Mouse (Mus musculus) cerebellum, adult 18-20 months (tissue): ENCODE data around the gene Whrn.
A peak's percentile ranks its signal among the peaks of the same experiment; 100 is the strongest.

Experiments used
- DNase-seq, 2 experiments: peaks; one replicate each; pipeline ENCODE4 v3.0.0; 2021

The Whrn gene

DNA sequence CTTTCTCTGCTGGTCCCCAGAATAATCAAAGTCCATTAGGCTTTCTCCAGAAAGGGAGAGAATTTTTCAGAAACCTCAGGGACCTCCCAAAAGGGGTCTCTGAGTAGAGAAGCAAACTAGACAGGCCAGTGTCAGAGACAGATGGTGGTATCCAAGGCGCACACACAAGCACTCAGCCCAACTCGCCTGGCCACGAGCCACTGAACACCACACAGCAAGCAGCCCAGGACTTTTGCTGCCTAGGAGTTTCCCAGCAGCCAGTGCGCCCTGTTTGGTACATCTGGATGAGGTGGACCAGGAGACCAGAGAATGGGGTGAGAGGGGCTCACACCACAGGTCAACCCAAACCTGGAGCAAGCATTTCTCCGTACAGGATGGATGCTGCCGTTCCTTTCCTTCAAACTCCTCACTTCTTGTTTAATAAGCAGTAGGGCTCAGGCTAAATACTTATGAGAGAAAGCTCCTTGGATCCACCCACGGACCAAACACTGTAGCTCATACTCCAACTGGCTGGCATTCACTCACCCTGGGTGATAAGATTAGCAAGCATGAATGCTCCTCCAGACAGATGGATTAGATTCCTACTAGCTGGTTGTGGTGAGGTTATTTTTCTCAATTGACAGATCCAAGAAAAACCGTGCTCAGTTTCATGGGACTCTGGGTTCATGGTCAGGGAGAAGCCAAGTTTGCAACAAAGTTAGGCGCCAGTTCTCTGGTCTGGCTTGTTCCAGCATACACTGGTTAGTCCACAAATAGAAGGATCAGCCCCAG, 2.3 kb downstream of the Whrn start:
- no peak for DNase-seq

DNA sequence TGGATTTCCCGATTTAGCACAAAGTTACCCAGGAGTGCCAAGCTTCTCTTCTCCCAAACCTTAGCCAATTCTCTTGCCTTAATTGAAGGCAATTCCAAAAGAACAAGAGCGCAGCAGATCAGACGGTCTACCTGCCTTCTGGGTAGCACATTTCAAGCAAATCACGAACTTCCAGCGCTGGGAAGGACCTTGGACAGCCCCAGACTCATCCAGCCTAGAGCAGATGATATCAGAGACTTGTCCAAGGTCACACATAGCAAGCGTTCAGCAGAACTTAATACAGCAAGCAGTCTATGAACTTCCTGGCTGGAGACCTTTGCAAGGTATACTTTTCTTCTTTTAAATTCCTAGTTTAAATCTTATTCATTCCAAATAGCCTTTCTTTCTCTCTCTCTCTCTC, 4.3 kb downstream of the Whrn start:
- DNase-seq: no peak

DNA sequence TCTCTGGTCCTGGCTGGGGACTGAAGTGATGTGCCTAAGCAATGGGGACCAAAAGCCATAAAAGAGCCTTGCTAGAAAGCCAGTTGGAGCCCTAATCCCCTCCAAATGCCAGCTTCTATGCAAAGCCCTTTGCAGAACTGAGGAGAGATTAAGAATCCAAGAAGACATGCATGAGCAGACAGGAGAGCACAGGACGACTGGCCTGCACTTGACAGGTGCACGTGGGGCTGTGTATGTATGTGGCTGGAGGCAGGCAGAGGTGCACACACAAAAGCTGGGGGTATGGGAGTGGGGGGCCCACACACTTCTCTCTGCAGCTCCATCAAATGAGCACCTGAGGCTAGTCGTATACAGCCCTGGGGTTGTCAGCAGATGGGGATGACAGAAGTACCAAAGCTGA, 5.6 kb downstream of the Whrn start:
- no peak for DNase-seq

DNA sequence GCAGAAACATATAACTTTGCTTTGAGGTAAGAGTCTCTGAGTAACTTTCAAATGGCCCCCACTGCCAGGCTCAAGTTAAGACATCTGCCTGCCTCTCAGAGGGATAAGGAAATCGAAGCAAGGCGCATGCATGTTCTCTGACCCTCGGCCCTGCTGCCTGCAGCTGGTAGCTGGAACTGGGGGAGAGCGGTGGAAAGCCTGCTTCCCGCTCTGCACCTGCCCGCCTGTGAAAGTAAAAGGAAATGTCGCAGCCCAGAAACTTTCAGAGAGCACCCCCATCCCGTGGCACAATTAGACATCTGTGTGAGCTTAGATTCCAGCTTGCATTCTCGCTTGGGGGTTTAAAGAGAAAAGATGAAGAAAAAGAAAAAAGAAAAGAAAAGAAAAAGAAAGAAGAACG, 6.1 kb downstream of the Whrn start:
- no peak for DNase-seq

DNA sequence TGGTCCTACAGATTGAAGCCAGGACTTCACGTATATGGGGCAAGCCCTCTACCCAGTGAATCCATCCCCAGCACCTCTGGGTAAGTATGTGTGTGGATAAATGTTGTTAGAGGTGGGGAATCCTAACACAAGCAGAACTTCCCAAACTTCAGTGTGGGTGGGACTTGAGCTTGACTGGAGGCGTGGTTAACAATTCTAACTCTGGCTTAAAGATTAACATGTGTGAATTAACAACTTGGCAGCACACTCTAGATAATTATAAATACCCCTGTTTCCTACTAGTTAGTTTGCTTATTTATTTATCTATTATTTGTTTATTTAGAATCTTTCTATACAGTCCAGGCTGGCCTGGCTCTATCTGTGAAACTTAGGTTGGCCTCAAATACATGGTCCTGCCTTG, 7.9 kb downstream of the Whrn start:
- no peak for DNase-seq

DNA sequence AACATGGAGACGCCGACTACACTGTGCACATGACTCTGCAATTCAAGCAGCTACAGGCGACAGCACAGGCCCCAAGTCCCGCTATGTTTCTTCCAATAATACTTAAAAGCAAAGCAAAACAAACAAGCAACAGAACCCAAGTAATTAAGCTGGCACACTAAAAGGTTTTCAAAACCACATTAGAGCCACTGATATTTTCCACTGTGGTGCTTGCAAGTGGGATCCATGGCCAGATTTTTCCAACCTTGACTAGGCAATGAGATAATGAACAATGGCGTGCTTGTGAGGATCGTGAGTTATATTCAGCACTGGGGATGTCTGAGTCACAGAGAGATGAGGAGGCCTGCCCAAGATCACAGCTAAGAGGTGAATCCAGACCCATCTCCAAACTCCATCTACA, 8.5 kb downstream of the Whrn start:
- no peak for DNase-seq

DNA sequence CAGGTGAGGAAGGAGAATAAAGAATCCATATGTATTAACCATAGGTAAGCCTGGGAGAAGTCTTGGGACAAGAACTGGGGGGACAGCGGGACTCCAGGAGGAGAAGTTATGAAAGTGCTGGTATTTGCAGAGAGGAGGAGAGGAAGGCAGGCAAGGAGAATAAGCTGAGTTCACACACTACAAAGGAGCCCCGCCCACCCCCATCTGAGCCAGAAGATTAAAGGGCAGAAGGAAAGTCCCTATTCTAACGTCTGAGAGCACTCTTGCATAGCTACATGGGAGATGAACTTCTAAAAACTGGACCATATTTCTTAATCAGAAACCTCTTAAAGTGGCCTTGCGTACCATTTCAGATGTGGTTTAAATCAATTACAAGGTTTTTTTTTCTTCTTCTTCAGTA, 9.3 kb downstream of the Whrn start:
- DNase-seq: no peak

DNA sequence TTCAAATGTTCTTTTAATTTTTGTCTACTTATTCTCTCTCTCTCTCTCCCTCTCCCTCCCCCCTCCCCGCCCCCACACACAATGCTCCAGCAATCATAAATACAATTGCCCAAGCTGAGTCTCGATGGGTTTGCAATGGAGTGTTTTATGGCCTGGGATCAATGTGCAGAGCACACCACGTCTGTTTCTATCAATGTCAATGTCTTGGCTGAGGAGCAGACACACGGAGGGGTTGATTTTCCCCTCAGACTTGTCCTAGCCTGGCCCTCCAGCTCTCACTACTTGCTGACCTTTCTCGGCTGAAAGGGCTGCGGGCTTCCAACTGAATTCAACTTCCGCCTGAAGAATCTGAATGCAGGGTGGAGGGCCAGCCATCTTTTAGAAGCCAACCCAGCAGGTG, 12.1 kb downstream of the Whrn start:
- no peak for DNase-seq

DNA sequence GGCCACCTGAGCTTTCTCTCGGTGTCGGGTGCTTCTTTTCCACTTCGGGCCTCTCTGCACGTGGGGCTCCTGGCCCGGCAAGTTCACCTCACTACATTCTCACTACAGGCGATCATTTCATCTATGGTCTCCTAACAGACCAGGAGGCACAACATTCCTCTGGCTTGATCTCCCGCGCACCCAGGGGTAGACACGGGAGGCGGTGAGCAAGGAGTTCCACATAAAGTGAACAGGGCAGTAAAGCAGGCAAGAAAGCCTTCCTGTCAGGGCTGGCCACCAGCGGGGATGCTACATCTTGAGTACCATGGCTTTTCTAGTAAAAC, 15.0 kb downstream of the Whrn start:
- DNase-seq: no peak

DNA sequence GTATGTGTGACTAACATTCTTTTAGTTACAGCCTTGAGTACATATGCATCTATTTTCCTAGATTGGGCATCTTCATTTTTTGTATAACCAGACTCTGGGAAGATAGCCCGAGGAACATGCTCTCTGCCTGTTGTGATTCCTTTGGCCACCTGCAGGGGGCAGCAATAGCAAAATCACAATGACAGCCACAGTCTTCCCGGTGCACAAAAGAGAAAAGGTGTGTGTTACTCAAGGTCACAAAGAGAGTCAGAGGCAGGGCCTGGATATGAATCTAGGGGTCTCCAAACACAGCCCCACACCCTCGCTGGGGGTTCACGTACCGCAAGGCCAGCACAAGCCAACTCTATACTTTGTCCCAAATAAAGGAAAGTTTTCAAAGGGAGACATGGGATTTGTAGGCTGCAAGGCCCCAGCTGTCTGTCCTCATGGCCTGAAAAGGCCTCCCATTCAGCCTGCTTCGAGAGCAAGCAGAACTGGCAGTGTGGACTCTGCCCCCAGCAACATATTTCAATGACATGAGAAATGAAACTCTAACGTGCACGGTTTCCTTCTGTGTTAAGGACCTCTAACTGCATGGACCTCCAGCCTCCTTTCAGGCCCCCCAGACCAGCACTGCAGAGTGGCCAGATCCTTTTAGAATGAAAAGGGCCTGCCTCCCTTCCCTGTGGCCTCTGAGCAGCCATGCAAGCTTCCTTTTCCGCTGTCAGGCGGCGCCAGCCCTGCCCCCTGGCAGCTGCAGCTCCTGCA, 15.5 kb downstream of the Whrn start:
- peak; percentile 41 to 57 for DNase-seq

DNA sequence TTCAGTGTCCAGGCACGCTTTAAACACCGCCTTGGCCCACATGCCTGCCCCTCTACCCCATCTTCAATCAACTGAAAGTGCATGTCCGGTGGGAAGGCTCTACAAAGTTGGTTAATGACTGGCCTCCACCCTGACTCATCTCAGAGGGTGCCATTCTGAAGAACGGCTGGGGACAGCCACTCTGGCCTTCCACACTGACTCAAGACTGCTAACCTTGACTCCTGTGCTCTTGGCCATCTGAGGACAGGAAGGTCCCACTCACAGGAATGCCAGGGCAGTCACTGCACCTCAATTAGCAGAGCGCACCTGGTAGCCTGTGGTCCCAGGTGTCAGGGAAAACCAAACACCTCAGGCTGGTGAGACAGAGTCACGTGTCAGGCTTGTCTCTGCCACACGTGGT, 17.8 kb downstream of the Whrn start:
- DNase-seq: no peak

DNA sequence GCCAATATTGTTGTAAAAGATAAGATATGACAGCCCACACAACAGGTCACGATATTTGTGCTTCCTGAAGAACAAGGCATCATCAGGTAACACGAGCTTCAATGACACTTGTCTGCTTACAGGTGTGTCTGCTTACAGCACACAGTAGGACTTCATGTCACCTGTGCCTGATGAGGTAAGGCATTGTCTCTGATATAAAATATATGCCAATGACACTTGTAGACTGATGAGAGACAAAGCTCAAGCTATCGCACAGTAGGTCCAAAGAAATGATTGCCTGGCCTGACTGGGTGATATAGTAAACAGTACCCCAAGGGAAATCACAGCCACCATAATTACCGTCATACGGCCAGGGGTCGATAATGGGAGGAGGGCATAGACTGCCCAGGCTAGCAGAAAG, 18.9 kb downstream of the Whrn start:
- no peak for DNase-seq

DNA sequence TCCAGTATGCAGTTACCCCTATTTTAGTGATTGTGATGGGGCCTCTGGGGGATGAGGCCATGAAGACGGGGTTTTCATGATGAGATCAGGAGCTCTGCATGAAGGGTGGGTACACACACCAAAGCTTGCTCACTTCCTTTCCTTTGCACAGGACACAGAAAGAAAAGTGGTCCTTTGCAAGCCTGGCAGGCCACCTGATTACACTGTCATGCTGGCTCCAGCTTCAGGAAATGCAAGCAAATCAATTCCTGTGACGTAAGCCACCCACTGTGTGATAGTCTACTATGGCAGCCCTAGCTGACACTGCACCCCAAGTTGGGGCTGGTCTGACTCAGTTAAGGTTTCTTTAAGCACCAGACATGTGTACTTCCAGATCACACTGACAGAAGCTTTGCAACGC, 20.6 kb downstream of the Whrn start:
- DNase-seq: no peak

DNA sequence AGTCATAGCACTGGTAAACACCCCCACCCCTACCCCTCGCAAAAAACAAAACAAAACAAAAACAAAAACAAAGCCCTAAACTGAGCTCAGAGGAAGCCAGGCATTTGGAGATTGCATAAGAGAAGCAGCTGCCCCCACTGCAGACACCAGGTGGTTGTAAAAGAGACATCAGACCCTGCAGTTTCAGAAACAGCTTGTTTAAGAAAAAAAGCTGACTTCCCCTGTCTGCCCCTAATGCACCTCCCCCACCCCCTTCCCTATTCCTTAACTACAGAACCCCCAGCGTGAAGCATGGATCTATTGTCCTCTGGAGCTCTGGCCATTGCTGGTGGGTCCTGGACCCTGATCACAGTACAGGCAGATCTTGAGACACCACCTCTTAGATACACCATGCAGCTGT, 21.4 kb downstream of the Whrn start:
- DNase-seq: no peak

DNA sequence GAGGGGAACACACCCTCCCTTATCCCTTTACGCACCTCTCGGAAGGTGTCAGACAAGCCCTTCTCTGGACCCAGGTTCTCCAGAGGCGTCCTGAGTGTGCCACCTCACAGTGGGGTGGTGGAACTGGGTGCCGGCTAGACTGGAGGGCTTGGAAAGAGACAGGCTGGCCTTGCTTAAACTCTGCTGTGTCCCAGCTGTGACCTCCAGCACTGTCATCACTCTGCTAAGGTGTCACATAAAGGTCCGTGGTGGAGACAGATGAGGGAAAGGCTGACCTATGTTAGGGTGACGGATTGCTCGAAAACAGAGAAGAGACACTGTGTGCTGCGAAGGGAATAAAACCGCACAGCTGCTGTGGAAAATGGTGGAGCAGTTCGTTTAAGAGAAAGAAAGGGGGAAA, 28.5 kb downstream of the Whrn start:
- DNase-seq: no peak

DNA sequence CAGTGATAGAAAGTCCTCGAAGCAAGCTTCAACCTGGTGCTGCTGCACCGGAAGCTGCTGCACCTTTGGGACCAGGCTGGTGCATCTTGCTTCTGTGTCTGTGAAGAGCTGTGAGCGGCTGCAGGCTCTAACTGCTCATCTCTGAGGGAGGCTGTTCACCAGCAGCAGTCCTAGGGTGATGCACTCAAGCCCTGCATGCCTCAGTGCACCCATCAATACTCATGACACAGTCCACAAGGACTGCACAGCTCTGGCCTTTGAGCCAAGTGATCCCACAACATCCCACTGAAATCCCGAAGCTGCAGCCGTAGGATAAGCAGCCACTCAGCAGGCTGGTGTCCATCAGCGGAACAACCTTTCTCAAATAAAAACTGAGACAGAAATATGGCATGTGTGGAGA, 29.6 kb downstream of the Whrn start:
- DNase-seq: no peak

DNA sequence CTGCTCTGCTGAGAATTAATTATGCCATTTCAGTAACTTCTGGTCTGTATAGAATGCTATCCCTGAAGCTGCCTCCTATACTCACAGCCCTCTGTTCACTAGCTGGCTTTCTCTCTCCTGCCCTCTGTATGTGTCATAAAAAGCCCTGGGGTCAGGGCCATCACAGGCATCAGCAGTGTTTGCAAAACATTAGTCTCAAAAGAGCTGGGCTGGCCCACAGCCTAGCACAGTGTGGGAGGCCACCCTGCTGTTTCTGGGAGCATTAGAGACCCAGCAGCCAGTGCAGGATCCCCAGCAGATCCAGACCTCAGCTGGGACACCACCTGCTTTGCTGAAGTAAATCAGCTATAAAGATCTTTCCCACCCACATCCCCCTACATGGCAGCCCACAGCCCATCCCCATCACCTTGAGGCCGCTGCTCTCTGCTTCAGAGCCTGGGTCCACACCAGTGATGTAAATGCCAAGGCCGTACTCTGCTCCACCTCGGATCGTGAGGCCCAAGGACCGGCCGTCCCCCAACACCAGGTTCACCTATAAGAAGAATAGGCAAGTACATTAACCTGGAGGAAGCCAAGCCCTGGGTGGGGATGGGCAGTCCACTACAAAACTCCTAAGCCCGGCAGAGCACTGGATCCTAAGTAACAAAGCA, 34.8 kb downstream of the Whrn start:
- no peak for DNase-seq

DNA sequence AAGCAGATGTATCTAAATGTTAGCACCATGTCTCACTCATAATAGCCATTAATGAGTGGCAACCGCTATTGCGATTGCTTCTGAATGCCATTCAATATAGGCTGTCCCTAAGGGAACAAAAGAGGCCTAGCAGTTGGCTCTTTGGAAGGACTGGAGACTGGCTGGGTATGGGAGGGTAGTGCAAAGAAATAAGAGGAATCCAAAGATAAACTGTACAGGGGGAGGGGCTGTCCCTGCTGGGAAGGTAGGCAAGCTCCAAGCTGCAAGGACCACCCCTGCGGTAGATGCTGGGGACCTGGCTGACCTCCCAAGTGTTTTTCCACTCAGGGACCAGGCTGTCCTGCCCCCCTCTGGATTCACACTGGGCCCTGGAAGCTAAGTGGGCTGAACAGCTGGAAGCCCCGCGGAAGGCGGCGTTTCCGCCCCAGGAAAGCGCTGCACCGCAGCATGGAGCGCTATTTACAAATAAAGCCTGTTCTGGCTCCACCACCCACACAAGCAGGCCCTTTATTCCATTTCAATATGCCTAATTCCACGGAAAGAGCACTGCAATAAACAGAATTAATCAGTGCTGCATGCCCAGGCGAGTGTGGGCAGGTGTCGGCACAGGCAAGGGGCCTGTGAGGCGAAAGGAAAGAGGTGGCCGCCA, 36.5 kb downstream of the Whrn start:
- DNase-seq: peak; percentile 19 to 21

DNA sequence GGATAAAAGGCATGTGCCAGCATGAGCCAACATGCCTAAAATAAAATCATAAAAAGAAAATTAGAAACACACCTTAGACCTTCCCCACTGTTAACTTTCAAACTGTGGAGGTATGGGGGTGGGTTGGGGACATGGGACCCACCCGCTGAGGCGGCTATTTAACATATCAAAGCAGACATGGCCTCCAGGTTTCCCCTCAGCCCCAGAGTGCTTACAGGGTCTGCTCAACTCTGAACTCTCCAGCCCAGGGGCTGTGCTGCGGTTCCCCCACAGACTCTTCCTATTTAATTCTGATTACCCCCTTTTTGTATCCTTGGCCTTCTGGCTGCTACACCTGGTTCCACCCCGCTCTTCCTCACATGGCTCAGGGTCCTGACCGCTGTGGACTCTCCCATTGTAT, 39.2 kb downstream of the Whrn start:
- no peak for DNase-seq

DNA sequence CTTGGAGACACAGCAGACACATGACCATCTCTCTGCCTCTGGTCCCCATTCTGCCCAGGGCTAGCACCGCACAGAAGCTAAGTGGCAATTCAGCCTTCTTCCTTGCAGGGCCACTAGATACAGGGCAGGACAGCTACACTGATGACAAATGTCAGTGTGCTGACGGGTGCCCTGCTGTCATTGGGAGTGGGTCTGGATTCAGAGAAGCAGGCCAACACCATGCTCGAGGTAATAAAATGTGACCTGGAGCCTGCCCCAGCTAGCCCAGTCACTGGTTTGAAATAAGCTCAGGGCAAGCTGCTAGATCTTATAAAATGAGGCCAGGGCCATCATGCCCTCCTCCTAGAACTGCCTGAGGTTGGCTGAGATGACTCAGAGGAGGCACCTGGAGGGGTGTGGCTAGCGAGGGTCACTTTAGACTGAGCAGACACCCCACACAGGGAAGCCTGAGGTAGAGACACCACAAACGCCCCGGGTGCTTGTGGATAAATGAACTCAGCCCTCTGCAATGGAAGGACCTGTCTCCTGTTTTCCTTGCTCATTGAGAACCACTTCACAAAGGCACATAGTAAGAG, 41.8 kb downstream of the Whrn start:
- no peak for DNase-seq

DNA sequence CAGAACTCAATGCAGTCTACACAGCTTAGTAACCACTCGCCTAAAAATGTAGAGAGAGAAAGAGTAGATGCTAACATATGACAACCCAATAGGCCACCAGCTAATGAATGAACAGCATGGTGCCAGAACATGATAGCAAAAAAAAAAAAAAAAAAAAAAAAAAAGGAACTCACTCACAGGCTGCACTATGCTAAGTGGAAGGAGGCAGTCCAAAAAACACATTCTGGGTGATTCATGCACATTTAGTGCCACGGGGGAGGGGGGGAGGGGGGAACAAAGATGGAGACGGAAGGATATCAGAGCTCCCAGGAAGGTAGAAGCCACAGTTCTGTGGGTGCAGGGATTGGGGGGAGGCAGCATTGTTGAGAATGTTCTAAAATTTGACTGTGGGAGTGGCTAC, 43.2 kb downstream of the Whrn start:
- DNase-seq: no peak

DNA sequence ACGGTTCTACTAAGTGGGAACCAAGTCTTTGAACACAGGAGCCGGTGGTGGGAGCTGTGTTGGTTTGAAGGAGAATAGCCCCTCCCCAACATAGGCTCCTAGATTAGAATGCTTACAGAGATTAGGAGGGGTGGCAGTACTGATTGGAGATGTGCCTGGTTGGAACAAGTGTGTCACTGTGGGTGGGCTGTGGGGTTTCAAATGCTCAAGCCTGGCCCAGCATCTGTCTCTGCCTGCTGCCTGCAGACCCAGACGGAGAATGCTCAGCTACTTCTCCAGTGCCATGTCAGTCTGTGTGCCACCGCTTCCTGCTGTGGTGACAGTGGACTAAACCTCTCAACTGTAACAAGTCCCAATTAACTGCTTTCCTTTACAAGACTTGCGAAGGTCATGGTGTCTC, 45.2 kb downstream of the Whrn start:
- DNase-seq: no peak

DNA sequence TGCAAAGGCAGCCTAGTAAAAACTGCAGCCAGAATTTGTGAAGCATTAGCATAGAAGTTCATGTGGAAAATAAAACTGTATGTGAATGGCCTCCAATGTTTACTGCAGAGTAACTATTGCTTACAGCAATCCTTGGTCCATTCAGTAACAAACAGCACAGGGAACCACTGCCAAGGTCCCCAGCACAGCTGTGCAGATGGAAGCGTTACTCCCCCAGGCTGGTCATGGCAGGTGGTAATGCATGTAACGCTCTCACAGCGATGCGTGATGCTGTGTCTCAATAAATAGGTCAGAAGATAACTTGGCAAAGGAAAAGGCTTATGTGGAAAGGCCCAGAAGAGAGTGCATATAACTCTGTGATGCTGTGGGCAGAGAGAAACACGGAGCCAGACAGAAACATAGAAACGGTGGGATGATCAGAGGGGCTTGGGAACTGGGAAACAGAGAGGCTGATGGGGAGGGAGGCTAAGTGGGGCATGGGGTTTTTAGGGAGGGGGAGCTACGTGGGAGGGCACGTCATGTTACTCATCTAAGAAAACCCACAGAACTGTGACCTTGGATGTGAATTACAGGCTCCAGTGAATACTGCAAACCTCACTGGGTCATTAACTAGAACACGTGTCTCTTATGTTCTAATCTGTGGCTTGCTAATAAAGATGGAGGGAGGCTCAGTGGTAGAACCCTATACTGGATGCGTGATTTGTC, 51.3 kb downstream of the Whrn start:
- DNase-seq: no peak
